ENCODE assay signal across 12 mouse cellular contexts in the genomic region with DNA sequence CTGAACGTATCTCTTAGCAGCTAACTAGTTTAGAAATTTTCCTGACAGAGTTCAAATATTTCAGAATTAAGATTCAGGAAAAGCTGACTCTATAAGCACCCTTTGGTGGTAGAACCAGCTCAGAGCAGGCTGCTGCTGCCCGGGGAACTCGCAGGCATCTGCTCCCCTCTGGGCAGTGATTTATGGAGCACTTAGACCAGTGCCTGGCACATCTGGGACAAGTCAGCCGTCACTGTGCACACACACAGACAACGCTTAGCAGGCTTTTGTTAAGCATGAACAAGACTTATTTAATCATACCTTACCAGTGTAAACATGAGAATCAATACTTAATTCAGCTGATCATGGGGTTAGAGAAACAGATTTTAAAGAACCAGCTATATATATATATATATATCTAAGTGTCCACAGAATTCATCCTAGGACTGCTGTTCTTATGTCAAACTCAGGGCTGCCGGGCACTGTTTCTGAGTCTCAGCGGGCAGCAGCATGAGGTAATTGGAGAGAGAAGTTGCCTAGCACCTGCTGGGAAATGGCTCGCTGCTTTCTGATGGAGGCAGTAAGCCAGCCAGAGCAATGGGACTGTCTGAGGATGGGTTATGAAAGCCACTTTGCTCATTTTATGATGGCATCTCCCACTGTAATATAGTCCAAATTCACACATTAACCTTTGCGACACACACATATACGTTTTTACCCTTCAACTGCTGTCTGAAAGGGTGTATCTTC. TPM values are rescaled to one million over a fixed set of nuclear protein-coding genes. Genes with fewer than 3 reads are reported as not detected.
A peak's percentile ranks its signal among the peaks of the same experiment; 100 is the strongest.
DNase-seq lines count a peak whose midpoint lies in the region; ATAC-seq lines count a peak whose summit lies in the region.
"Had no signal": no experiment of that assay in that cellular context is flagged by ENCODE, and none has a peak within 500 bp of the region (broad histone marks: within the 10 kb centered on the region; RNA-seq: fewer than 3 reads in every experiment).

No protein-coding gene starts in this region.

- no peak overlapping the region for H3K9ac ChIP-seq in forebrain, embryonic 14.5 days (ENCODE audit: low read length)
- H3K9ac ChIP-seq in forebrain, embryonic 15.5 days (replicated peaks): no peak overlapping the region
- no peak overlapping the region for H3K9ac ChIP-seq in midbrain, embryonic 14.5 days (replicated peaks; ENCODE audit: low read length)
- no peak overlapping the region for H3K9ac ChIP-seq in midbrain, embryonic 15.5 days
- no peak overlapping the region for H3K9ac ChIP-seq in hindbrain, embryonic 15.5 days
- H3K9ac ChIP-seq: embryonic facial prominence, embryonic 12.5 days; limb, embryonic 12.5 days had no signal

- no peaks in the 10 kb centered on the region; the same call in 1 of the 2 replicates for H3K4me1 ChIP-seq in forebrain, embryonic 14.5 days (ENCODE audit: control insufficient read depth, insufficient read depth, low read length)
- H3K4me1 ChIP-seq in forebrain, embryonic 15.5 days: peaks cover 10% of the 10 kb centered on the region; the same call in 1 of the 2 replicates
- H3K4me1 ChIP-seq in midbrain, embryonic 14.5 days (ENCODE audit: control insufficient read depth, insufficient read depth, low read length): no peaks in the 10 kb centered on the region
- H3K4me1 ChIP-seq in midbrain, embryonic 15.5 days: no peaks in the 10 kb centered on the region
- H3K4me1 ChIP-seq in hindbrain, embryonic 15.5 days (replicated peaks): peaks cover 21% of the 10 kb centered on the region
- H3K4me1 ChIP-seq: embryonic facial prominence, embryonic 12.5 days; megakaryocyte, embryonic 14.5 days had no signal

- no peaks in the 10 kb centered on the region for H3K9me3 ChIP-seq in forebrain, embryonic 14.5 days (replicated peaks; ENCODE audit: control insufficient read depth, low read length)
- H3K9me3 ChIP-seq in forebrain, embryonic 15.5 days: no peaks in the 10 kb centered on the region
- H3K9me3 ChIP-seq in midbrain, embryonic 14.5 days (ENCODE audit: control insufficient read depth, low read length): no peaks in the 10 kb centered on the region
- no peaks in the 10 kb centered on the region for H3K9me3 ChIP-seq in midbrain, embryonic 15.5 days
- no peaks in the 10 kb centered on the region for H3K9me3 ChIP-seq in hindbrain, embryonic 15.5 days
- H3K9me3 ChIP-seq: embryonic facial prominence, embryonic 12.5 days had no signal

- no peaks in the 10 kb centered on the region for H3K27me3 ChIP-seq in forebrain, embryonic 14.5 days (replicated peaks; ENCODE audit: control insufficient read depth, insufficient read depth, low read length)
- H3K27me3 ChIP-seq in forebrain, embryonic 15.5 days: no peaks in the 10 kb centered on the region
- H3K27me3 ChIP-seq in midbrain, embryonic 14.5 days (ENCODE audit: control insufficient read depth, insufficient read depth, low read length): no peaks in the 10 kb centered on the region
- no peaks in the 10 kb centered on the region for H3K27me3 ChIP-seq in midbrain, embryonic 15.5 days (replicated peaks)
- H3K27me3 ChIP-seq in hindbrain, embryonic 15.5 days: no peaks in the 10 kb centered on the region
- H3K27me3 ChIP-seq: embryonic facial prominence, embryonic 12.5 days had no signal

- H3K4me3 ChIP-seq in forebrain, embryonic 14.5 days (ENCODE audit: low read depth, low read length): no peak overlapping the region
- H3K4me3 ChIP-seq in forebrain, embryonic 15.5 days: no peak overlapping the region
- no peak overlapping the region for H3K4me3 ChIP-seq in midbrain, embryonic 14.5 days (replicated peaks; ENCODE audit: low read depth, low read length)
- H3K4me3 ChIP-seq in midbrain, embryonic 15.5 days: no peak overlapping the region
- no peak overlapping the region for H3K4me3 ChIP-seq in hindbrain, embryonic 15.5 days
- H3K4me3 ChIP-seq: embryonic facial prominence, embryonic 12.5 days; limb, embryonic 12.5 days; megakaryocyte, embryonic 14.5 days had no signal

- 0 out of 2 replicates have a peak, but pooled peaks have one; percentile 20 for ATAC-seq in forebrain, embryonic 14.5 days
- ATAC-seq in forebrain, embryonic 15.5 days (replicated peaks): no peak
- no peak for ATAC-seq in midbrain, embryonic 14.5 days (ENCODE audit: low FRiP score, low TSS enrichment)
- no peak for ATAC-seq in midbrain, embryonic 15.5 days (replicated peaks)
- ATAC-seq in hindbrain, embryonic 15.5 days (ENCODE audit: low FRiP score, low read depth): peak; percentile 65
- ATAC-seq: forebrain, embryonic 16.5 days had no signal

- H3K4me2 ChIP-seq in forebrain, embryonic 14.5 days (ENCODE audit: low read length): no peak overlapping the region
- H3K4me2 ChIP-seq in forebrain, embryonic 15.5 days (replicated peaks): no peak overlapping the region
- H3K4me2 ChIP-seq in midbrain, embryonic 14.5 days (ENCODE audit: low read length): no peak overlapping the region
- no peak overlapping the region for H3K4me2 ChIP-seq in midbrain, embryonic 15.5 days
- H3K4me2 ChIP-seq in hindbrain, embryonic 15.5 days: no peak overlapping the region
- H3K4me2 ChIP-seq: embryonic facial prominence, embryonic 12.5 days; limb, embryonic 12.5 days had no signal

- WGBS in forebrain, embryonic 14.5 days: 54% methylated on average over 10 of the region's 10 CpGs
- WGBS in forebrain, embryonic 15.5 days: 51% methylated on average over 10 of the region's 10 CpGs
- 60% methylated on average over 10 of the region's 10 CpGs for WGBS in midbrain, embryonic 14.5 days
- WGBS in midbrain, embryonic 15.5 days: 60% methylated on average over 10 of the region's 10 CpGs
- WGBS in hindbrain, embryonic 15.5 days: 28% methylated on average over 10 of the region's 10 CpGs

- DNase-seq in forebrain, embryonic 14.5 days (ENCODE audit: low spot score): no peak
- DNase-seq in midbrain, embryonic 14.5 days: peak; percentile 38
- DNase-seq in frontal cortex, postnatal 25 days (ENCODE audit: low spot score in 2 of 2): no peak
- DNase-seq in thymus, postnatal 25 days: no peak
- DNase-seq: lung, adult 2 months had no signal

- H3K27ac ChIP-seq in forebrain, embryonic 14.5 days (ENCODE audit: low read depth, low read length): no peak overlapping the region
- no peak overlapping the region for H3K27ac ChIP-seq in forebrain, embryonic 15.5 days (replicated peaks)
- H3K27ac ChIP-seq in midbrain, embryonic 14.5 days (replicated peaks; ENCODE audit: low read depth, low read length): no peak overlapping the region
- no peak overlapping the region for H3K27ac ChIP-seq in midbrain, embryonic 15.5 days
- peak overlapping the region; percentile 38; the same call in 1 of the 2 replicates for H3K27ac ChIP-seq in hindbrain, embryonic 15.5 days (replicated peaks)
- H3K27ac ChIP-seq: embryonic facial prominence, embryonic 12.5 days; limb, embryonic 12.5 days had no signal

- H3K36me3 ChIP-seq in forebrain, embryonic 14.5 days (ENCODE audit: control insufficient read depth, insufficient read depth, low read length): no peaks in the 10 kb centered on the region
- no peaks in the 10 kb centered on the region; the same call in 1 of the 2 replicates for H3K36me3 ChIP-seq in forebrain, embryonic 15.5 days
- no peaks in the 10 kb centered on the region for H3K36me3 ChIP-seq in midbrain, embryonic 14.5 days (ENCODE audit: control insufficient read depth, insufficient read depth, low read length)
- no peaks in the 10 kb centered on the region for H3K36me3 ChIP-seq in midbrain, embryonic 15.5 days (replicated peaks)
- no peaks in the 10 kb centered on the region for H3K36me3 ChIP-seq in hindbrain, embryonic 15.5 days
- H3K36me3 ChIP-seq: embryonic facial prominence, embryonic 12.5 days; limb, embryonic 12.5 days had no signal

RNA-seq across cellular contexts. Expression of a gene that starts 14.0 kb away (rescaled TPM):
- 15.0 and 16.2 TPM in 2 replicates for polyA plus RNA-seq in forebrain, embryonic 14.5 days (2014; fragmentation: Nextera tagmentation; extraction: Ambion mirVana)
- 21.9 and 23.2 TPM in 2 replicates for polyA plus RNA-seq in forebrain, embryonic 15.5 days (2015; fragmentation: Nextera tagmentation; extraction: Ambion mirVana)
- polyA plus RNA-seq in midbrain, embryonic 14.5 days (2014; fragmentation: Nextera tagmentation; extraction: Ambion mirVana): 19.6 and 22.4 TPM in 2 replicates
- 31.3 and 33.9 TPM in 2 replicates for polyA plus RNA-seq in midbrain, embryonic 15.5 days (2015; fragmentation: Nextera tagmentation; extraction: Ambion mirVana)
- 26.8 and 33.5 TPM in 2 replicates for polyA plus RNA-seq in hindbrain, embryonic 15.5 days (2015; fragmentation: Nextera tagmentation; extraction: Ambion mirVana)

Comparison
In these comparisons a context has a peak if more than half of its experiments do, and no peak if none do; other contexts are left out.
1. ATAC-seq: peak in forebrain, embryonic 14.5 days (single experiment) and hindbrain, embryonic 15.5 days (single experiment); none in forebrain, embryonic 15.5 days (single experiment), midbrain, embryonic 14.5 days (single experiment) and midbrain, embryonic 15.5 days (single experiment).